ENCODE assay signal across 8 mouse cellular contexts in the genomic region with DNA sequence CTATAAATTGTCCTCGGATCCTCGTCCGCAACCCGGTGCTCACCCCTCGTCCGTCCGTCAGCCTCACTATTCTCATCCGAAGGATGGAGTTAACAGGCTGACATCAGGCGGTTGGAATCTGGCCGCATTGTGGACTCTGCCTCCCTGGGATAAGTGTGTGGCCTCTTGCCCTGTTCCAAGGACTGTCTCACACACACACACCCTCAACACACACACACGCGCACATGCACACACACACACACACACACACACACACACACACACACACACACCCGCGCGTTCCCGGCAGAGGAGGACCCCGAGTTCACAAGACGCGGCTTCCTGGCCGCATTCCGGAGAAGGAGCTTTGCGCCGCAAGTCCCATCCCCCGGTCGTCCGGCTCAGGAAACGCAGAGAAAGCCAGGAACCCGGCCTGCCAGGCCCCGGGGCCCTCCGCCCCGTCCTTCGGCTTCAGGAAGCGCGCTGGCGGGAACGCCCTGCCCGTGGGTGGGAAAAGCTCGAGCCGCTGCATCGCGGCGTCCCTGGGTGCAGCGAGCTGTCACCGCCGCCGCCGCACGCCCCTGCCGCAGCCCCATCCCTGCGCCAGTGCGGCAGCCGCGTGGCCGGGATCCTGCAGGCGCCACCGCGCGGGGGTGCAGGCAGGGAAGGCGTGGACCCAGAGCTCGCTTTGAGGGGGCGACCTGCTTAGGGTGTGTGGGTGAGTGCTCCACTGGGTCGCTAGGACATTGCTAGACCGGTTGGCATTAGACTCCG. TPM values are rescaled to one million over a fixed set of nuclear protein-coding genes. Genes with fewer than 3 reads are reported as not detected.
A peak's percentile ranks its signal among the peaks of the same experiment; 100 is the strongest.
DNase-seq lines count a peak whose midpoint lies in the region; TF ChIP-seq lines count a peak whose summit lies in the region.

6030445D17Rik (plus strand) TSS at position 165 of the 753 bp plus-strand sequence.

- H3K4me1 ChIP-seq in MEL (ENCODE audit: control insufficient read depth in 1 of 2, insufficient read depth in 2 of 2, low read length in 2 of 2), result peaks cover 2 to 22% of the 10 kb centered on the region in 2 experiments

- H3K27ac ChIP-seq in MEL (ENCODE audit: control insufficient read depth, low read depth, low read length), result peak within 1 kb of the TSS; percentile 86

- peak within 1 kb of the TSS; percentile 82 for H3K4me3 ChIP-seq in MEL (ENCODE audit: control insufficient read depth in 1 of 2, insufficient read depth in 1 of 2, low read depth in 2 of 2, low read length in 2 of 2)

- peaks cover 0 to 14% of the 10 kb centered on the region in 2 experiments; a peak in 2 of 4 replicates for H3K36me3 ChIP-seq in MEL (ENCODE audit: control insufficient read depth in 1 of 2, insufficient read depth in 2 of 2, low read length in 2 of 2)

- TF ChIP-seq POLR2A in MEL (IDR thresholded peaks at IDR 0.05; ENCODE audit: control insufficient read depth in 1 of 2, insufficient read depth in 1 of 2, low read depth in 1 of 2, low read length in 2 of 2, poor library complexity in 1 of 2), result peak in 1 of 2 experiments; percentile 77; a peak in 2 of 4 replicates

- H3K79me2 ChIP-seq in MEL (ENCODE audit: control insufficient read depth, insufficient read depth, low read length, poor library complexity), result peaks cover 7% of the 10 kb centered on the region; the same call in 1 of the 2 replicates

- TF ChIP-seq EP300 in MEL (IDR thresholded peaks at IDR 0.05; ENCODE audit: low read depth in 1 of 2, low read length in 2 of 2), result no peak

- H3K27me3 ChIP-seq in MEL (ENCODE audit: control insufficient read depth in 1 of 2, insufficient read depth in 2 of 2, low read length in 2 of 2), result no peaks in the 10 kb centered on the region

- peak within 1 kb of the TSS; percentile 90 for H3K9ac ChIP-seq in MEL (ENCODE audit: control insufficient read depth, low read depth, low read length, poor library complexity, severe bottlenecking)

- TF ChIP-seq CTCF in MEL (IDR thresholded peaks at IDR 0.05 in 2 of 3, conservative IDR thresholded peaks at IDR 0.05 in 1 of 3; ENCODE audit: control insufficient read depth in 1 of 3, insufficient read depth in 1 of 3, low read depth in 2 of 3, low read length in 3 of 3, poor library complexity in 1 of 3, severe bottlenecking in 1 of 3), result no peak

- H3K9me3 ChIP-seq in MEL (replicated peaks; ENCODE audit: insufficient read depth, low read length), result no peaks in the 10 kb centered on the region

- TF ChIP-seq RAD21 in MEL (IDR thresholded peaks at IDR 0.05; ENCODE audit: low read depth, low read length), result no peak

- DNase-seq in MEL (ENCODE audit: low read depth, low spot score), result peak; percentile 74
- DNase-seq in cerebellum, adult 18-20 months, result peak; percentile 66 to 81
- peak; percentile 51 for DNase-seq in forelimb bud, embryonic 11.5 days (ENCODE audit: low read depth, low spot score)
- DNase-seq in heart, postnatal 4 days, result peak; percentile 88
- DNase-seq in layer of hippocampus, adult 9-11 months, result peak; percentile 51
- DNase-seq in lung, postnatal 10 days, result peak; percentile 92
- peak; percentile 59 for DNase-seq in retina, embryonic 14.5 days (ENCODE audit: low spot score)
- DNase-seq in urinary bladder, adult 2 months (ENCODE audit: low spot score), result peak; percentile 63

TF ChIP-seq in MEL, 35 proteins besides CTCF, POLR2A, EP300 and RAD21:
- TF ChIP-seq TCF12 (IDR thresholded peaks at IDR 0.05; ENCODE audit: low read depth, low read length) (0 out of 2 replicates have a peak, but pooled peaks have one; percentile 9), NRF1 (IDR thresholded peaks at IDR 0.05; ENCODE audit: insufficient read depth, low read depth, low read length, poor library complexity, severe bottlenecking) (no peak), SIN3A (IDR thresholded peaks at IDR 0.05; ENCODE audit: low read length) (peak; percentile 9), UBTF (IDR thresholded peaks at IDR 0.05; ENCODE audit: borderline replicate concordance, insufficient read depth, low read depth, low read length) (0 out of 2 replicates have a peak, but pooled peaks have one; percentile 87), MXI1 (IDR thresholded peaks at IDR 0.05; ENCODE audit: low read depth, low read length) (peak; percentile 75), MAX (IDR thresholded peaks at IDR 0.05; ENCODE audit: low read length) (0 out of 2 replicates have a peak, but pooled peaks have one; percentile 7), MYC (IDR thresholded peaks at IDR 0.05; ENCODE audit: low read depth, low read length) (0 out of 2 replicates have a peak, but pooled peaks have one; percentile 43), NELFE (IDR thresholded peaks at IDR 0.05; ENCODE audit: low read depth, low read length) (peak; percentile 79; the same call in 1 of the 2 replicates), CHD1 (IDR thresholded peaks at IDR 0.05; ENCODE audit: low read depth, low read length) (no peak), ZC3H11A (IDR thresholded peaks at IDR 0.05; ENCODE audit: low read depth, low read length) (no peak)

RNA-seq across cellular contexts. Expression of gene 6030445D17Rik, which starts in this region (rescaled TPM):
- total RNA-seq in MEL (2012; rRNA removed), result 0.26 and 0.46 TPM in 2 replicates
- under 1 TPM in 1 of 2 experiments, not detected in 1; 0.77 TPM for polyA plus RNA-seq in MEL (2012; ENCODE audit: insufficient read depth in 1 of 2, insufficient read length in 2 of 2, low read depth in 1 of 2, low replicate concordance in 2 of 2, missing spikeins in 1 of 2)
- total RNA-seq in heart, postnatal 4 days (2021), result under 1 TPM; 0.34 to 0.45 TPM
- 1.3 and 1.4 TPM in 2 replicates for polyA plus RNA-seq in urinary bladder, adult 2 months (2012; rRNA removed)

Comparison
In these comparisons a context has a peak if more than half of its experiments do, and no peak if none do; other contexts are left out.
1. Peak in every context shown above with its lines: DNase-seq, H3K4me3 ChIP-seq and H3K27ac ChIP-seq.
2. Peak in DNase-seq, H3K4me3 ChIP-seq, H3K27ac ChIP-seq and H3K9ac ChIP-seq in MEL; RNA of the gene not detected or under 1 TPM.
3. Peak in DNase-seq in heart, postnatal 4 days; RNA of the gene not detected or under 1 TPM.